Mouse (Mus musculus) cerebellum, adult 2 months (tissue): ENCODE data around the gene Ube2s. TPM values are rescaled to one million over a fixed set of nuclear protein-coding genes. Genes with fewer than 3 reads are reported as not detected.
A peak's percentile ranks its signal among the peaks of the same experiment; 100 is the strongest.
"Not testable (repeated sequence)": the region's sequence is repeated elsewhere in the genome, so short reads cannot be mapped to it uniquely, and the experiment has no call there.

ENCODE experiments used
- DNase-seq, 2 experiments: peaks; one replicate each; pipeline ENCODE4 v3.0.0; 2021
- H3K27ac ChIP-seq: fragments of 200-500 bp; 2 replicates; pipeline ENCODE4 v1.5.1; 2012; ENCODE audit warnings: low read length, control low read depth, inconsistent platforms; ENCODE audit not compliant: insufficient read depth
- H3K27me3 ChIP-seq: fragments of 200-500 bp; 2 replicates; pipeline ENCODE4 v1.6.1; 2012; ENCODE audit warnings: inconsistent platforms, mild to moderate bottlenecking, low read length, moderate library complexity; ENCODE audit not compliant: control insufficient read depth, insufficient read depth
- H3K4me1 ChIP-seq: fragments of 200-500 bp; 2 replicates; pipeline ENCODE4 v1.6.1; 2011; ENCODE audit warnings: low read length; ENCODE audit not compliant: control insufficient read depth, insufficient read depth
- H3K4me3 ChIP-seq: fragments of 200-500 bp; replicated peaks from 2 replicates; pipeline ENCODE3; 2011; ENCODE audit warnings: mild to moderate bottlenecking, low read depth, low read length, control low read depth; ENCODE audit not compliant: insufficient read depth
- CTCF ChIP-seq: fragments of 200-500 bp; IDR thresholded peaks from 2 replicates; pipeline ENCODE4 v1.5.1; 2011; ENCODE audit warnings: low read depth, mild to moderate bottlenecking, control low read depth, low read length, moderate library complexity, borderline replicate concordance; ENCODE audit not compliant: insufficient read depth
- POLR2A ChIP-seq: fragments of 200-500 bp; IDR thresholded peaks from 2 replicates; pipeline ENCODE4 v1.6.1; 2011; ENCODE audit warnings: low read length, control low read depth, borderline replicate concordance; ENCODE audit not compliant: insufficient read depth
- WGBS: fragments of 180-500 bp; shearing (Covaris S2); methylation state at CpG from one replicate; pipeline ENCODE4 v1.1.7; 2018; 5-methylcytosine and 5-hydroxymethylcytosine counted together
- polyA plus RNA-seq: library from polyadenylated mRNA; depleted of rRNA; stranded (reverse); fragments of >200 nt; gene quantifications from 2 replicates; pipeline ENCODE4 v1.2.3, GENCODE M21; 2012

Ube2s gene
- polyA plus RNA-seq, 1 experiment = 211 TPM

- 38% methylated on average over 4 of the region's 4 CpGs for WGBS
- Histone ChIP-seq H3K4me1 (no peaks in the 10 kb centered on the region), H3K4me3 (peak overlapping the region; percentile 99), H3K27me3 (no peaks in the 10 kb centered on the region), H3K27ac (no peak overlapping the region)
- no peak for TF ChIP-seq POLR2A
- no peak for TF ChIP-seq CTCF
- no peak for DNase-seq
These were observed 18.7 kb downstream of the Ube2s start for GRCm38 (mm10) chr7:4793674-4794073.

- H3K4me1 ChIP-seq, H3K27me3 ChIP-seq, DNase-seq: not testable (repeated sequence)
- under 1% methylated on average over 31 of the region's 31 CpGs for WGBS
- Histone ChIP-seq H3K4me3 (peak overlapping the region; percentile 99), H3K27ac (peak overlapping the region; percentile 62; the same call in 1 of the 2 replicates)
These were observed 19.1 kb downstream of the Ube2s start for GRCm38 (mm10) chr7:4793248-4793647.

- Histone ChIP-seq H3K27ac (peak within 1 kb of the TSS; percentile 62; the same call in 1 of the 2 replicates), H3K27me3 (no peaks in the 10 kb centered on the region), H3K4me1 (peaks cover 3% of the 10 kb centered on the region; the same call in 1 of the 2 replicates), H3K4me3 (peak within 1 kb of the TSS; percentile 99)
- under 1% methylated on average over 54 of the region's 54 CpGs for WGBS
- peak; percentile 93 for TF ChIP-seq POLR2A
- no peak for TF ChIP-seq CTCF
- peak; percentile 95 to 96 for DNase-seq
These were observed 19.8 kb downstream of the Ube2s start, which contains the start of gene Rpl28 for GRCm38 (mm10) chr7:4792278-4793212. Gene Rpl28, plus strand, starts transcription at chr7:4792874.

- Histone ChIP-seq H3K27me3 (no peaks in the 10 kb centered on the region), H3K4me1 (peaks cover 15% of the 10 kb centered on the region), H3K4me3 (peak within 1 kb of the TSS; percentile 81), H3K27ac (peak within 1 kb of the TSS; percentile 93)
- WGBS = 3% methylated on average over 40 of the region's 40 CpGs
- TF ChIP-seq CTCF (no peak), POLR2A (0 out of 2 replicates have a peak, but pooled peaks have one; percentile 12)
- peak in 1 of 2 experiments; percentile 77 for DNase-seq
These were observed 22.9 kb downstream of the Ube2s start, which contains the start of gene Tmem238 for GRCm38 (mm10) chr7:4789436-4789935. Gene Tmem238, minus strand, starts transcription at chr7:4789656.

GRCm38 (mm10) chr7:4788499-4789435 lies 23.6 kb downstream of the Ube2s start:
- H3K27ac ChIP-seq = peak overlapping the region; percentile 93
- no peaks in the 10 kb centered on the region for H3K27me3 ChIP-seq
- DNase-seq = peak; percentile 69 to 81
- peak overlapping the region; percentile 81 for H3K4me3 ChIP-seq
- peaks cover 20% of the 10 kb centered on the region for H3K4me1 ChIP-seq
- 1% methylated on average over 63 of the region's 64 CpGs for WGBS
- no peak for TF ChIP-seq CTCF
- TF ChIP-seq POLR2A = peak; percentile 51; the same call in 1 of the 2 replicates

- H3K27ac ChIP-seq = peak overlapping the region; percentile 87
- WGBS = 19% methylated on average over 14 of the region's 14 CpGs
- TF ChIP-seq POLR2A = peak; percentile 41; the same call in 1 of the 2 replicates
- TF ChIP-seq CTCF = no peak
- peak overlapping the region; percentile 1 for H3K4me3 ChIP-seq
- no peaks in the 10 kb centered on the region for H3K27me3 ChIP-seq
- H3K4me1 ChIP-seq = peaks cover 31% of the 10 kb centered on the region
- DNase-seq = peak; percentile 77 to 84
These were observed 28.6 kb downstream of the Ube2s start for GRCm38 (mm10) chr7:4783667-4784268.

GRCm38 (mm10) chr7:4782759-4783158 lies 29.6 kb downstream of the Ube2s start, which contains the start of the genes Il11 and Tmem190:
Gene Il11, minus strand, starts transcription at chr7:4782859.
Gene Tmem190, plus strand, starts transcription at chr7:4782937.
- TF ChIP-seq CTCF (no peak), POLR2A (no peak)
- no peak for DNase-seq
- WGBS = 72% methylated on average over 2 of the region's 2 CpGs

More at GRCm38 (mm10) chr7:4782759-4783158, 29.6 kb downstream of the Ube2s start, which contains the start of the genes Il11 and Tmem190:
- peaks cover 28% of the 10 kb centered on the region for H3K4me1 ChIP-seq
- H3K27me3 ChIP-seq = no peaks in the 10 kb centered on the region
- peak within 1 kb of the TSS; percentile 87 for H3K27ac ChIP-seq
- H3K4me3 ChIP-seq = peak within 1 kb of the TSS; percentile 1
